Mouse (Mus musculus) heart, postnatal 10 days (tissue): ENCODE data around the gene Ppara. TPM values are rescaled to one million over a fixed set of nuclear protein-coding genes. Genes with fewer than 3 reads are reported as not detected.
"Not testable (repeated sequence)": the region's sequence is repeated elsewhere in the genome, so short reads cannot be mapped to it uniquely, and the experiment has no call there.

Experiments
- DNase-seq, 2 experiments: peaks; one replicate each; pipeline ENCODE4 v3.0.0; 2021
- intact Hi-C: fragments of 180-260 bp; cut with DNase I; formaldehyde crosslinking; loops from one replicate; pipeline ENCODE4 v1.15.1; 2025
- total RNA-seq, 2 experiments: library from RNA; stranded (reverse); gene quantifications; 2 replicates each; pipeline ENCODE4 v1.2.3; 2021

Ppara gene
- total RNA-seq, 2 experiments from 2014 or later, result 39.2 to 52.4 TPM

- intact Hi-C loops, result no loop called here
- DNase-seq, result no peak
Observed at GRCm38 (mm10) chr15:85748466-85748865, 13.7 kb downstream of the Ppara start.

- DNase-seq, result no peak
- intact Hi-C loops, result no loop called here
Observed at GRCm38 (mm10) chr15:85749141-85749540, 14.4 kb downstream of the Ppara start.

DNA sequence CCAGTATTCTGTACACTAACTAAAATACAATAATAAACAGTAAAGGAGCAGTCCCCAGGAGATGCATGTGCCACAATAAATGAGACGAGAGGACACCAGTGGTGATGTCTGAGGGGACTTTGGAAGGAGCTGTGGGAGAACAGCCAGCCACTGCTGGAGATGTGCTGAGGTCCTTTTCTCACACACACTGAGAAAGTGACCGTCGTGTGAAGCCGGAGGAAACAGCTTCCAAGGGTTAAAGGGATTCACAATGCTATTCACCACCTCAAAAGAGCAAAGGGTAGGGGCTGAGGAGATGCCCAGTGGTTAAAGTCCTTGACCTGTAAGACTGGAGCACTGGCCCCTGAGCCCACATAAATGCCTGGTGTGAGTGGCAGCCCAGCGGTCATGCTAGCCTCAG is 15.3 kb downstream of the Ppara start:
- intact Hi-C loops, result no loop called here
- no peak for DNase-seq

GRCm38 (mm10) chr15:85752655-85753054 is 17.9 kb downstream of the Ppara start:
- intact Hi-C loops, result no loop called here
- no peak for DNase-seq

- intact Hi-C loops, result no loop called here
- peak in 1 of 2 experiments; percentile 25 for DNase-seq
Observed at GRCm38 (mm10) chr15:85754033-85754650, 19.4 kb downstream of the Ppara start.

GRCm38 (mm10) chr15:85755214-85755613 is 20.4 kb downstream of the Ppara start:
- intact Hi-C loops, result no loop called here
- no peak for DNase-seq

GRCm38 (mm10) chr15:85756611-85757010 is 21.8 kb downstream of the Ppara start:
- intact Hi-C loops, result no loop called here
- peak; percentile 73 to 75 for DNase-seq

- intact Hi-C loops, result no loop called here
- DNase-seq, result no peak
Observed at GRCm38 (mm10) chr15:85757768-85758167, 23.0 kb downstream of the Ppara start.

DNA sequence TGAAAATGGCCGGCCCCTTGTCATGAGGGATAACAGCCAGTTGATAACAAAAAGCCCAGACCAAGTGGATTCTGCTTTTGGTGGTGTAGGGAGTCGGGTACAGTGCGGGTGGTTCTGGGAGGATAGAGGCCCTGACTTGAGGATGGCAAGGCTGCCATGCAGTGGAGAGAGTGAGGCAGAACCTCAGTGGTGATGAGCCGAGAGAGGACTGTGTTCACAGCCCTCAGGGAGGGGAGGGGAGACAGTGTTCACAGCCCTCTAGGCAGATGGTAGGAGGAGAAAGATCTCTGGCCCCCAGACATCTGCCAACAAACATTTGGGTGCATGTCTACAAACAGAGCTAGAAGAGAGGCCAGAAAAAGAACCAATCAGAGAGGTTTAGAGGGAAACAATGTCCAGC is 28.0 kb downstream of the Ppara start:
- intact Hi-C loops, result no loop called here
- no peak for DNase-seq

DNA sequence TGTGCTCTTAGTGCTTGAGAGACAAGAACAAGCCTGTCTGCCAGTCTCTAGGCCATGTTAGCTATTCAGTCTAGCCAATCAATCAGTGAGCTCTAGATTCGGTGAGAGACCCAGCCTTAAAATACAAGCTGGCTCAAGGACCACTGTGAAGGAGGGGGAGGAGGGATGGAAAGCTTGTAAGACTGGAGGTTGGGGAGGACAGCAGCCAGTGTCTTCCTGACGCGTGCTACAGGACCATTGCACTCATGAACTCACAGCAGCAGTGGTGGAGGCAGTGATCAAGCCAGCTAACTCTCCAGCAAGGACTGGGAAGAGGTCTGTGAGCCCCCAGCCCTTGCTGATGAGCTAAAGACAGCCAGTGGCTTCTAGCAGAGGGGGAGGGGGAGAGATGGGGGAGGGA is 30.2 kb downstream of the Ppara start:
- DNase-seq, result no peak
- intact Hi-C loops, result no loop called here

GRCm38 (mm10) chr15:85766677-85767076 is 31.9 kb downstream of the Ppara start:
- DNase-seq, result no peak
- intact Hi-C loops, result no loop called here

DNA sequence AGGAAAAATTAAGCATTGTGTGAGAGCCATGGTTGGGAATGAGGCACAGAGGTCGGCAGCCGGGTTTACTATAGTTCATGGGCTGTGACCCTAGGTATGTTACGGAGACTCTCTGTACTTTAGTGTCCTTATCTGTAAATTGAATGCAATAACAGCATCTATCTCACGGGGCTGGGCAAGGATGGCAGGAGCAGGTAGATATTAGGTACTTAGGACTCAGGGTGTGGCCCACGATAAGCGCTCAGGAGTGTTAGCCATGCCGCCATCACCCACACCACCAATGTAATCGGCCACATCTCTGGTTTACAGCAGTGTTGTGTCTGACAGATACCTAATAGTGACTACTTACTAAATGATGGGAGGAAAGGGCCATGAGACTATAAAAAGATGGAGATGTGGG is 34.2 kb downstream of the Ppara start:
- no peak for DNase-seq
- intact Hi-C loops, result no loop called here

DNA sequence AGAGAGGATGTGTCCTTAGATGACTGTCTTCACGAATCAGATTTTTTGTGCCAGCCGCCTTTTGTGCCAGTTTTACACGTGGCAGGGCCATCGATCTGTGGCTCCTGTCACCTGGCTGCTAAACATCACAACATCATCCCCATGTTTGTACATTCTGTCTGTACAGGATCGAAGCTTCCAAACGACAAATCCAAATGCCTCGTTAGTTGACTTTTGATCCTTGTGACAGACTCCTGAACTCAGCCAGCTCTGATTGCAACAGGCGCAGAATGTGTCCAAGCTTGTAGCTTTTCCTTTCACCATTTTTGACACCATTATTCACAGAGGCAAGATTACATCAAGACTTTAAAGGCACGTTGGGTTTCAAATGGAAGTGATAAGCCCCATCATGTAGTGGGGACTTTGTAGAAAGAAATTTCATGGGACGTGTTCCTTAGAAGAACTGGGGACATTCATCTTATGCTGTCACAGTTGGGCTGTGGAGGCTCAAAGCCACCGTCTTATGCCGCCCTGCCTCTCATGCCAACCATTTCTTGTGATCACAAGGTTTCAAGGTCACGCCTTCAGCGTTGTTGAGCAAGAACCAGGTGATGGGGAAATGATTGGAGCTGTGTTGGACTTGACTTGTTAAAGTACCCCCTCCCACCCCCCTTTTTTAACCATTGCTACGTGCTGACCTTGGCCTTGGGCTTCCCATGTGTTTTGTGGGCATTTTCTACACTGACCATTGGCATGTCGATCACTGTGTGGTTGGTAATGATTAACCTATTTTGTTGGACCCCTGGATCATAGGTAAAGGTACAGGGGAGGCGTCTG is 36.7 kb downstream of the Ppara start:
- intact Hi-C loops, result no loop called here

DNA sequence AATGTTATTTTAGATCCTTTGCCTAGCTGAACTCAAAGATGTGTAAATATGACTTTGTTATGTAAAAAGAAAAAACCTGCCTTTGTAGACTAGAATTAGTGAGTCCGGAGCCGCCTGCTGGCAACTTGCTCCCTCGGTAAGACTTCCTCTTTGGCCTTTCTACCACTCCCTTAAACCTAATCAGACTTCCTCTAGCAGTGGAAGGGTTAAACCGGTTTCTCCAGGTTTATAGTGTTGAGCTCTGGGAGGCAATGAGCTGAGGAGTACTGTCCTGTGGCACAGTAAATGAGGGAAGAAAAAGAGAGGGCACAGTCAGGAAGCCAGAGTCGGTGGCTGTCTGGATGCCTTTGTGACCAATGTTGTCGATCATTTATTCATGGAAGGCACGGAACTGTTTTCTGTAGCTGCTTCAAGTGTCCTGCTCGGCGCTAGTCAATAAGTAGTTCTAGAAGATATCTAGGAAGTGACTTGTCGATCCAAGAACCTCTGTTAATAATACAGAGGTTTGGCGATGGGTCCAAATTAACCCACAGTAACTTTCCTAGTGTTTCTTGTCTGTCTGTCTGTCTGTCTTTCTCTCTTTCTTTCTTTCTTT is 37.5 kb downstream of the Ppara start:
- DNase-seq, result no peak
- intact Hi-C loops, result no loop called here

More for the DNA sequence above, 36.7 kb downstream of the Ppara start:
- no peak for DNase-seq

GRCm38 (mm10) chr15:85774419-85774818 is 39.6 kb downstream of the Ppara start:
- DNase-seq, result no peak
- intact Hi-C loops, result no loop called here

GRCm38 (mm10) chr15:85775001-85775400 is 40.2 kb downstream of the Ppara start:
- no peak for DNase-seq
- intact Hi-C loops, result no loop called here

DNA sequence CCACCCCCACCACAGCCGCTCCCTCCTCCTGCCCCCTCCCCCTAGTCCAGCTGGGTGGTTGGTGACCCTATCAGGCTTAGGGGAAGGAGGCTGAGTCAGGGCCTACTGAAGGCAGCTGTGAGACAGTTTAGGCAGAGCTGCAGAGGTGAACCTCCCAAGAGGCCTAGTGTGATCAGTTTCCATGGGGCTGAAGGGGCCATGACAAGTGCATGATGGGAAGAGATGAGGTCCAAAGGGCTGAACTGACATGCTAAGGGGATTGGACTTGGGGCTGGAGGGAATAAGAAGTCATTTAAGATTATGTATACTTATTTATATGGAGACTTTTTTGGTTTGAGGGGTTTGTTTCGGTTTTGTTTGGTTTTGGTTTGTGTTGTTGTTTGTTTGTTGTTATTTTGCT is 41.5 kb downstream of the Ppara start:
- intact Hi-C loops, result no loop called here
- no peak for DNase-seq

- DNase-seq, result peak in 1 of 2 experiments; percentile 40
- intact Hi-C loops, result no loop called here
Observed at GRCm38 (mm10) chr15:85776771-85777170, 42.0 kb downstream of the Ppara start.

DNA sequence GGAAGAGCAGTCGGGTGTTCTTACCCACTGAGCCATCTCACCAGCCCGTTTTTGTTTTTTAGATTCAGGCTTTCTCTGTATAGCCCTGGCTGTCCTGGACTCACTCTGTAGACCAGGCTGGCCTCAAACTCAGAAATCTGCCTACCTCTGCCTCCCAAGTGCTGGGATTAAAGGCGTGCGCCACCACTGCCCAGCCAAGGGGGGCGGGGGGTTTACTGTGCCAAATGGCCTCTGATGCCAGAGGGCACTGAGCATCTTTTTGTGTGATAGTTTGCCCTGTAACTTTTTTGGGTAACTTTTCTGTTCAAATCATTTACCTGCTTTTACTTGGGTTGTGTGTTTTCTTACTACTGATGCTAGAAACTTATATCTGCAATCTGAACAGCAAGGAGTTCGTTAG is 44.1 kb downstream of the Ppara start:
- intact Hi-C loops, DNase-seq: not testable (repeated sequence)

GRCm38 (mm10) chr15:85783146-85783545 is 48.4 kb downstream of the Ppara start:
- no peak for DNase-seq
- intact Hi-C loops, result no loop called here

DNA sequence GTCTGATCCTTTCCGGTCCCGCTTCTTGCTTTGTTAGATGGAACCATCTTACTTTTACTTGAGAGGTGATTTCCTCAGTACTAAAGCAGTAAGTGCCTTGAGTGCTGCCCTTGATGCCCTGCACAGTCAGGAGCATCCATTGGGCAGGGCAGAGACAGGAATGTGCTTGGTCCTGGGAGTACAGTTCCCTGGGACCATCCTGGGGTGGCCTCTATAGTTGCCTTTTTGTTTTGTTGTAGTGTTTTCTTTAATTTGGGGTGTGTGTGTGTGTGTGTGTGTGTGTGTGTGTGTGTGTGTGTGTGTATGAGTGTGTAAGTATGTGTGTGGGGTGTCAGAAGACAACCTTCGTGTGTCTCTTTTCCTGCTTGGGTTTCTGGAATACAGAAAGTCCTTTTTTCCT is 49.6 kb downstream of the Ppara start:
- no peak for DNase-seq
- intact Hi-C loops, result no loop called here

DNA sequence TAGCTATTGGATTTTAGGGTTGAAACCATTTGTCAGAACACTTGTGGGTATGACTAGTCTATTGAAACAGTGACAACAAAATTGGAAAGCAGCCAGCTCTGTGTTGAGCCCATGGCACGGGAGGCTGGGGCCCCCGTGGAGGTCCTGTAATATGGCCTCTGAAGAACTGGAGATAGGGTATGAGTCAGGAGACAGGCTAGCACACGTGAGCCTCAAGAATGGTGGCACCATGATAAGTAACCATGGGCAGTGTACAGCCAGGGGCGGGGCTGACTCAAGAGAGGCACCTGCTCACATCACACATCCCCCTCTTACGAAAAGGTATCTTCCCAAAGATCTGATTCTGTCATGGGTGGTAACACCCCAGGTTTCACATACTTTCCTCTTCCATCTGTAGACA is 51.9 kb downstream of the Ppara start:
- intact Hi-C loops, result no loop called here
- DNase-seq, result no peak
